Mouse (Mus musculus): ENCODE measurements around the gene Cadm2.
A peak's percentile ranks its signal among the peaks of the same experiment; 100 is the strongest.

The Cadm2 gene

GRCm38 (mm10) chr16:66959146-66959545, 661.6 kb downstream of the Cadm2 start:
- no peak for DNase-seq (ENCODE audit: low read depth, low spot score)

DNA sequence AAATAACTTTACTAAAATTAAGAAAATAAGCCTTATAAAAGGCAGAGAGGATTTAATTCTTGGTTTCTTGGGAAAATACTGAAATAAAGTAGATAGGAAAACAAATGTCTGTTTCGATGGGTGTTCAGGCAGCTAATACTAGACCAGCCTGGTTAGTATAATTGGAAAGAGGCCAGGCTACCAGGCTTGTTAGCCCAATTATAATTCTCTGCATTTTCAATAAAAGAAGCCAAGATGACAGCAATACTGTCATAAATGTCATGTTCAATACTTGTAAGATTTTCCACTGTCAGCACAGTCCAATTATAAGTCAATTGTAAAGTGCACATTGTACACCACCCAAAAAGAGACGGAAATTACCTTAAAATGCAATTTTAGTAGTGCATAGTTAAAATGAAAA, 664.8 kb downstream of the Cadm2 start:
- DNase-seq (ENCODE audit: low read depth, low spot score) = no peak

DNA sequence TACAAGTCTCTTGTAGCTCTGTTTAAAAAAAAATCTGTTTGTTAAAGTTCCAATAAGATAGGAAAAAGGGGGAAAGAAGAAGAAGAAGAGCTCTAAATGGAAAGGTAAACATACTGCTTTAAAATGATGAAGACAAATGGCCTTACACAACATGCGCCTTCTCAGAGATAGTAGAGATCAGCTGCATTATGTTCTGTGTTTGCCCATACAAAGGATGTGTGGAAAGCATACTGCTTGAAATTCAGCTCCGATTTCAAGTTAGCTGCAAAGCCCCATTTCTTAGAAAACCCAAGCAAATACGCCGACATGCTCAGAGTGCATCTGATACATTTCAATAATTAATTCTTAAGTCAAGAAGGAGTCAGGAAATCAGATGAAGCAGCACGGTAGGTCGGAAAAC, 684.4 kb downstream of the Cadm2 start:
- DNase-seq (ENCODE audit: low read depth, low spot score) = no peak

DNA sequence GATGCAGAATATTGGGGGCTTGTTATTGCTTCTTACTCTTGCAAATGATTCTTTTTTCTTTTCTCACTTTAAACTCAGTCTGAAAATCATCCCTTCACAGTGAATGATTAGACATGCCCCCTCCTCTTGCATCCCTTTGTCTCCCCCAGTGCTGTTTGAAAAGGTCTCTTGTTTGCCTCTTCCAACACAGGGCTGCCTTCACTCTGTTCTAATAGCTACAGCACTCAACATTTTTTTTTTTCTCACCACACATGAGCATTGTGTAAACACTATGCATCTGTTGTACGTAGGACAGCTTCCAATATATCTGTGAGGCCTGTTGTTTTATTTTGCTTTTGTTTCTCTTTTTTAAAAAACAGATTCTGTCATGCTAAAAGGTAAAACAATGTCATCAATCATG, 695.2 kb downstream of the Cadm2 start:
- DNase-seq (ENCODE audit: low read depth, low spot score) = peak; percentile 12

GRCm38 (mm10) chr16:66922753-66923152, 698.0 kb downstream of the Cadm2 start:
- no peak for DNase-seq (ENCODE audit: low read depth, low spot score)

GRCm38 (mm10) chr16:66921414-66921915, 699.2 kb downstream of the Cadm2 start:
- no peak for DNase-seq (ENCODE audit: low read depth, low spot score)

- DNase-seq (ENCODE audit: low read depth, low spot score) = no peak
Measured at GRCm38 (mm10) chr16:66919889-66920402, 700.8 kb downstream of the Cadm2 start.

DNA sequence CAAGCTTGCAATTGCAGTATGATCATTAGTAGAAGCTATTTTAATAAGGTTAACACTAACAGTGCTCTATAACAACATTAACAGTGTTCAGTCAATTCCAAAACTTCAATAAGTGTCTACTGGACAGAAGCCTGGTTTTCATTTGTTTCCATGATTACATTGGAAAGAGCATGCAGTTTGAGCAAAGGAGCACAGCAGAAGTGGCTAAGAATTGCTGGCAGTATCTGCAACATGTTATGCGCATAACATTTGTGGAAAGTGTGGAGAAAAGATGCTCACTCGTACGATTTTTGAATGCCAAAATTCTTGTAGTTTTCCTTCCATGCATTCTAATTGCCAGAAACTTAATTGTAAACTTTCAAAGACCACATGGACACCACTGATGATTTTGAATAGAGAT, 718.9 kb downstream of the Cadm2 start:
- DNase-seq (ENCODE audit: low read depth, low spot score) = no peak

DNA sequence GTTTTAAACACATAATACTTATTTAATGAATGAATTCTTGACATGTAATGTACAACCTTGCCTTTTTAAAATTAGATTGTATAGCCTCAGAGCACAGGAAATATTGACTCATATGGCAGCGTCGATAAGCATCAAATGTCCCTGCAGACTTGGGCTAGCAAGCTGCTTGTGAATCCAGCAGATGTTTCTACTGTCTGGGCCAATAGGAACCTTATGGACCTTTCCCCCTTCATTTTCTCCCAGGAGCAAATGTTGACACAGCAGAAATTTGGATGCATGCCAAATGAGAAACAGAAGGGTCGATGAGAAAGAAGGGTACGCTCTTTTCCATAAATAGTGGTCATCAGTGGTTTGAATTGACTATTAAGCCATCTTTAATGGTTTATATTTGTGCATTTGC, 720.0 kb downstream of the Cadm2 start:
- peak; percentile 31 for DNase-seq (ENCODE audit: low read depth, low spot score)

DNA sequence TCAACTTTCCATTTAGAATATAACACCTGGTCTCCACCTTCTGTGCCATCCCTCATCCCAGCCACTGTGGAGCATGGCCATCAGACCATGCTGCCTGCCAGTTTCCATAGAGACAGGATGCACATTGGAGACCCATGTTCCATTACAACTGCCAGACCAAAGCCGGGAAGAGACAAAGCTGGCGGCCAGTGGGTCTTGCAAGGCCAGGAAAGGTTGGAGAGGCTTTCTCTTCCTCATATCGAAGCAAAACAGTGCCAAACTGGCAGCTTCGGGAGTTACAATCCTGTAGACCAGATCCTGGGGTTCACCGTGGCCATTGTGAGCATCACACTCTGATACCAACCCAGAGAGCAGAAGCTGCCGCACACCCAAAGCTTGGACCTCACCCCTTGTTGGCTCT, 728.3 kb downstream of the Cadm2 start:
- DNase-seq (ENCODE audit: low read depth, low spot score) = no peak

DNA sequence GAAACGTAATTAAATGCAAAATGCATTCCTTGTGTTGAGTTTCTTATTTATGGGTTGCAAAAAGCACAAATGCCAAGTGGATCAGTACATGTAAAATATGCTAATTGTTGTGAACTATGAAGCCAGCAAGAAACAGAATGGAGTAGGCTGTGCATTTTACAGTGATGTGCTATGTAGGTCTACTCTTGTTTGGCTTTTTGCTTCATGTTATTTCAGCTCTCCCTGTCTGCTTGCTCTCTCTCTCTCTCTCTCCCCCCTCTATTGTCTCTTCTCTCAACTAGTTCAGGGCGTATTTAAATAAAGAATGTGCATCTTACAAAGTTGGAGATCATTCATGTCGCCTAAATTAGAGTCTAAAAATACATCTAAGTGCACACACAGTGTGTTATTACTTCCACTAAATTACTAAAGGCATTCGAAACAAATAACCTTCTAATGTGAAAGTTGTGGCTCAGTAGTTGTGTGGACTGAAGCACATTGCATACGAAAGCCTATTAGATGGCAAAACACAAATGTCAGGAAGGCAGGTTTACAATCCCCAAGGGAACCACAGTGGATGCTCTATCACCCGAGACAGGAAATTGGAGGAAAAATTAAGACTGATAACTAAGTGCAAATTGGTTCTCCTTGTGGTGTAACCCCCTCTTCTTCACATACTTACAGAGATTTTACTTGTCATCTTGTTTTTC, 729.0 kb downstream of the Cadm2 start:
- no peak for DNase-seq (ENCODE audit: low read depth, low spot score)

DNA sequence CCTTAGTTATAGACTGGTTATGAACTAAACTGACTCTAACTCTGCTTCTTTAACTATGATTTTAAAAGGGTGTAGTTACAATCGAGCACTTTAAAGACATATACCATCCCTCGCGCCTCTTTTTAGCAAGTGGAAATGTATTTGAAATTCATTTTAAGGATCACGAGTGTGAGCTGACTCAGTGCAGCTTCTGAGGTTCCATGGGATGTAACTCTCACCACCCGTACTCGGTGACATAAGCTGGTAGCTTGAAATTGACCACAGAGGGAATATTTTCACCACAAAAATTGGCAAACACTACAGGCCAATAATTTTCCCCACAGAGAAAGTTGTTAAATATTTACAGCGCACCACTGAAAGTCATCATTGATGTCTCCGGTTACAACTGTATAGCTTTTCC, 730.8 kb downstream of the Cadm2 start:
- no peak for DNase-seq (ENCODE audit: low read depth, low spot score)

DNA sequence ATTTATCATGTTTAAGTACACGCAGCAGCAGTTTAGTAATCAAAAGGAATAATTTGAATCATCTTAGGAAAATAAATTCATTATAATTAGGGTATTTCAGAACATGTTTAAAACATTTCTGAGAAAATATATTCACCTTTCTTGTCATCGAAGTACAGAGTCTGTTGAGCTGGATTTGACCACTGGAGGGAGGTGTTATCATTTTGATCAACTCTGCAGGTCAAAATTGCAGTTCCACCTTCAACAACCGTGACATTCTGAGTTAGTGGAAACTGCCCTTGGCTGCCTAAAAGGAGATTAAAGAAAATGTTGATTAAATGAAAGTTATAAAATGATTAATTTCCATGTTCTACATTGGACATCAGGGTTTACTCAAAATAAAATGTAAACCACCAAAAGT, 738.1 kb downstream of the Cadm2 start:
- DNase-seq (ENCODE audit: low read depth, low spot score) = no peak

DNA sequence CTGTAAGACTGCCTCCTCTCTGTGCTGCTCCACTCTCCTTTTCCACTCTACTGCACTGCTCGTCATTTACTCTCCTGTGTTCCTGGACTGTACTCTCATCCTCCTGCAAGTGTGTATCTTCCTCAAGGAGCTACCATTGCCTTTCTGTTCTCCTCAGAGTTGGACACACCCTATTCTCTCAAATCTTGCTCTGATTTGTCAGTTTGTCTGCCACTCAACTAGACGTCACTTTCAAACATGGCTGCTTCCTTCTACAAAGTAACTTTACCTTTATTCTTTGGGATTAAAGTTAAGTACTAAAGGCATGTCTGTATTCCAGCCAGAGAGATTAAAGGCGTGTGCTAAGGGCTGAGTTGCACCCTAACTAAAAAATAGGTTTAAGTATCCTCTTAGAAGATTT, 749.5 kb downstream of the Cadm2 start:
- DNase-seq (ENCODE audit: low read depth, low spot score) = no peak

DNA sequence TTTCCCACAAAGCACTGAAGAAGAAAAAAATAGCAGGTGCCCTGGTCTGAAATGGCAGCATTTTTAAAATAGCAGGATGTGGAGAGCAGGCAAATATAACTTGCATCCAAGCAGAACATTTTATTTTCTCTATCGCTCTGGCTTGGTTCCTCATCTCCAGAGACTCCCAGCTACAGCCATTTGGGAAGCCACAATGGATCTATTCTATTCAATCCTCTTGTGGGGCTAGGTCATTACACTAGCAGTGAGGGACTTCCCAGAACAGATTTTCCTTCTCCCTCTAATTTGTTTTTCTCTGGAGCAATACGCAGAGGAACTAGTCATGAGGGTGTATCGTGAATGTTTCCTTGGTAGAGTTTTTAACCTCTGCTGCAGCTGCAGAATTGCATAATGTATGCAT, 769.7 kb downstream of the Cadm2 start:
- DNase-seq (ENCODE audit: low read depth, low spot score) = no peak

DNA sequence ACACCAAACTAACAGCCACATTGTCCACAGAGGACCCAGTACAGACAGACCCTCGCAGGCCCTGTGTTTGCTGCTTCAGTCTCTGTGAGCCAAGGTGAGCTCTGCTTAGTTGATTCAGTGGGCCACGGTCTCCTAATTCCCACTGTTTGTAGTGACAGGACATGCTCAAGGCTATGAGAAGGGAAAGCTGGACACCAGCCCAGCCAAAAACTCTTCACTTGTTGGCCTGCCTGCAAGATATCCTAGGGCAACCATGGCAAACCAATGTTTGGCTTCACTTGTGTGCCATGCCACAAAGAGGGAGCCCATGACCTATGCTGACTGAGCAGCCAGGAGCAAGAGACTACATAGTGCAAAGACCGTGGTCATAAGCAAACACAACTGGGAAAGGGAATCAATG, 795.8 kb downstream of the Cadm2 start:
- no peak for DNase-seq (ENCODE audit: low read depth, low spot score)

DNA sequence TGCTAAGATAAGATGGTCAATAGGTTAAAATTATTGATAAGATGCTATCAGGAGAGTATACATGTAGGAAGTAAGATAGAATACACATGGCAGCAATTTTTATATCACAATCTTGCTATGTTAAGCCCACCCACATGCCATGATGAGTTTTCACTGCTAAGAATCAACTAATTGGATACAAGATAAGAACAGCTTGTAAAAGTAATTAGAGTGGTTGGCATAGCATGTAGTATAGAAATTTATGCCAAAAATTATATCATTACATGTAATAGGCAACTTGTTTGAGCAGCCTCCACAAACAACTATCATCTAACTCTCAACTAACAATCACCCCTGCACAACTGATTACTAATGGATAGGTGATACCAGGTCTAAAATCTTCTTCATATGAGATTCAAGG, 809.2 kb downstream of the Cadm2 start:
- DNase-seq (ENCODE audit: low read depth, low spot score) = no peak

DNA sequence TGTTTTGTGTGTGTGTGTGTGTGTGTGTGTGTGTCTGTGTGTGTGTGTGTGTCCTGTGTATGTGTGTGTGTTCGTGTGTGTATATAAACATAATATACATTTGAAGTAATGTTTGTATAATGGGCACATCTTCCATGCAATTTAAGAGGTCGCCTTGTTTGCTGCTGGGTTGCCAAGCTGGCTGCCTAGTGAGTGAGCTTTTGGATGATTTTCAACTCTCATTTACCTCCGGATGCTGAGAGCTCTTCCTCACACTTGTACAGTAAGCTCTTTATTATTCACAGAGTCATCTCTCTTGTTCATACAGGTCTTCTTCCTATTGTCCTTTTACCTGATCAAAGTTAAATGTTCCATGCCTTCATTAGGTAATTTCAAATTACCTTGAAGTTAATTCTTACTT, 822.5 kb downstream of the Cadm2 start:
- DNase-seq (ENCODE audit: low read depth, low spot score) = no peak

- DNase-seq (ENCODE audit: low read depth, low spot score) = no peak
Measured at GRCm38 (mm10) chr16:66793067-66793466, 827.6 kb downstream of the Cadm2 start.

- DNase-seq (ENCODE audit: low read depth, low spot score) = peak; percentile 6
Measured at GRCm38 (mm10) chr16:66771883-66772282, 848.8 kb downstream of the Cadm2 start.

- DNase-seq (ENCODE audit: low read depth, low spot score) = no peak
Measured at GRCm38 (mm10) chr16:66769545-66769944, 851.2 kb downstream of the Cadm2 start.

- peak; percentile 3 for DNase-seq (ENCODE audit: low read depth, low spot score)
Measured at GRCm38 (mm10) chr16:66768684-66769389, 851.9 kb downstream of the Cadm2 start.
